Mouse (Mus musculus) midbrain, embryonic 16.5 days (tissue): Measurements from ENCODE around the gene Cdiptos. TPM values are rescaled to one million over a fixed set of nuclear protein-coding genes. Genes with fewer than 3 reads are reported as not detected.

Experiments used
- ATAC-seq: fragments of 200-750 bp; cut with Nextera tagmentation; 2 replicates; pipeline ENCODE4 v1.8.0; 2017; ENCODE audit warnings: moderate TSS enrichment
- H3K27ac ChIP-seq: fragments of 300-500 bp; sonication (generic); 2 replicates; pipeline ENCODE4 v1.5.1; 2014; ENCODE audit warnings: mild to moderate bottlenecking, low read length, mixed read lengths
- H3K27me3 ChIP-seq: fragments of 300-500 bp; sonication (generic); 2 replicates; pipeline ENCODE4 v1.6.1; 2014; ENCODE audit warnings: low read depth, low read length, mixed read lengths; ENCODE audit not compliant: control insufficient read depth, insufficient read depth
- H3K36me3 ChIP-seq: fragments of 300-500 bp; sonication (generic); 2 replicates; pipeline ENCODE4 v1.6.1; 2014; ENCODE audit warnings: mild to moderate bottlenecking, low read length, moderate library complexity, mixed read lengths; ENCODE audit not compliant: control insufficient read depth, insufficient read depth
- H3K4me1 ChIP-seq: fragments of 300-500 bp; sonication (generic); 2 replicates; pipeline ENCODE4 v1.6.1; 2014; ENCODE audit warnings: mild to moderate bottlenecking, low read length, mixed read lengths; ENCODE audit not compliant: control insufficient read depth, insufficient read depth
- H3K4me2 ChIP-seq: fragments of 300-500 bp; sonication (generic); 2 replicates; pipeline ENCODE4 v1.6.1; 2014; ENCODE audit warnings: mild to moderate bottlenecking, low read length, mixed read lengths
- H3K4me3 ChIP-seq: fragments of 300-500 bp; sonication (generic); 2 replicates; pipeline ENCODE4 v1.5.1; 2014; ENCODE audit warnings: low read depth, mild to moderate bottlenecking, low read length, moderate library complexity, mixed read lengths
- H3K9ac ChIP-seq: fragments of 300-500 bp; sonication (generic); 2 replicates; pipeline ENCODE4 v1.6.1; 2014; ENCODE audit warnings: low read depth, low read length, mixed read lengths
- H3K9me3 ChIP-seq: fragments of 300-500 bp; sonication (generic); replicated peaks from 2 replicates; pipeline ENCODE4 v1.6.1; 2014; ENCODE audit warnings: mild to moderate bottlenecking, low read length, mixed read lengths; ENCODE audit not compliant: control insufficient read depth, poor library complexity, severe bottlenecking
- WGBS: fragments of 180-500 bp; shearing (Covaris S2); extraction: QIAGEN DNeasy Blood & Tissue Kit; methylation state at CpG from one replicate; pipeline ENCODE4 v1.1.7; 2014; 5-methylcytosine and 5-hydroxymethylcytosine counted together
- polyA plus RNA-seq: library from polyadenylated mRNA; unstranded; fragments of >200 nt; fragmentation: Nextera tagmentation; extraction: Ambion mirVana; gene quantifications from 2 replicates; pipeline ENCODE4 v1.2.1, GENCODE M21; 2015

The Cdiptos gene
- polyA plus RNA-seq, result 0.69 and 0.96 TPM in 2 replicates

DNA sequence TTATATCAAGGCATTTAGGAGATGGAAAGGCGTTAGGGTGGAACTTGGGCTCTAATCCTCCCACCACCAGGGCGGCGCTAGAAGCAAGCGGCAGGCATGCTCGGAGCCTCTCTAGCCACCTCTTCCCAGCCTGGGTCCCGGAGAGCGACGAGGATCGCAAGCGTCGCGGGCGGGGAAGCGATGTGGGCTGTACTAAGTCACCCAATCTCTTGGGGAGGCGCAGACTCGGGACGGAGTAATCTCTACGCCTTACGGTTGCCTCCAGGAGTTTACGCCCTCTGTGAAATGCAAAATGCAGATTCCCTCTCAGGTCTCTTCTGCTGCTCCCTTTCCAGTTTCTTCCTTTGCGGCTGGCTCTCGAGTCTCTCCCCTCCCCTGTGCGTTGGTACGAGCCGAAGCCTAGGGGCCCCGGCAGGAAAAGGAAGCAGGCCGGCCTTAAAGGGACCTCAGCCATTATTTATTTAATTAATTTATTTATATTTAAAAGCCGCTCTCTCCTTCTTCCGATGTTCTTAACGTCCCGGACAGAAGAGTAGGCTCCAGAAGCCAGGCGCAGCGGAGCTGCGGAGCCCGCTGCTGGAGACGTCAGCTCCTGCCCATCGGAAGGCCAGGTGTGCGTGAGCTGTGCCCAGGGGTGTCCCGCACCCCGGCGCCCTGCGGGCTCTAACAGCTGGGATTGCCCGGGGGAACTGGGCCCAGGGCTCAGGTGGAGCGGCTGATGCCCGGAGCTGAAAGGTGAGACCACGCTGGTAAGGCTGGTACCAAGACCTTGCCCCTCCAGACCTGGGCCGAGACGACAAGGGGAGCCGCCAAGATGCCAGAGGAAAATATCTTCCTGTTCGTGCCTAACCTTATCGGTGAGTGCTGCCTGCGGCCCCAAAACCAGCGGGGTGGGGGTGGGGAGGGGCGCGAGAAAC is at the start of gene Cdiptos:
Gene Cdiptos, minus strand, starts transcription at position 149 of the 917 bp plus-strand sequence.
- Histone ChIP-seq H3K4me3 (peak within 1 kb of the TSS; percentile 76), H3K27me3 (no peaks in the 10 kb centered on the region), H3K36me3 (peaks cover 21% of the 10 kb centered on the region), H3K4me1 (peaks cover 10% of the 10 kb centered on the region), H3K9ac (peak within 1 kb of the TSS; percentile 95), H3K9me3 (no peaks in the 10 kb centered on the region), H3K4me2 (peak within 1 kb of the TSS; percentile 83), H3K27ac (peak within 1 kb of the TSS; percentile 96)
- peak; percentile 96 for ATAC-seq
- WGBS, result 0% methylated on average over 55 of the region's 55 CpGs

DNA sequence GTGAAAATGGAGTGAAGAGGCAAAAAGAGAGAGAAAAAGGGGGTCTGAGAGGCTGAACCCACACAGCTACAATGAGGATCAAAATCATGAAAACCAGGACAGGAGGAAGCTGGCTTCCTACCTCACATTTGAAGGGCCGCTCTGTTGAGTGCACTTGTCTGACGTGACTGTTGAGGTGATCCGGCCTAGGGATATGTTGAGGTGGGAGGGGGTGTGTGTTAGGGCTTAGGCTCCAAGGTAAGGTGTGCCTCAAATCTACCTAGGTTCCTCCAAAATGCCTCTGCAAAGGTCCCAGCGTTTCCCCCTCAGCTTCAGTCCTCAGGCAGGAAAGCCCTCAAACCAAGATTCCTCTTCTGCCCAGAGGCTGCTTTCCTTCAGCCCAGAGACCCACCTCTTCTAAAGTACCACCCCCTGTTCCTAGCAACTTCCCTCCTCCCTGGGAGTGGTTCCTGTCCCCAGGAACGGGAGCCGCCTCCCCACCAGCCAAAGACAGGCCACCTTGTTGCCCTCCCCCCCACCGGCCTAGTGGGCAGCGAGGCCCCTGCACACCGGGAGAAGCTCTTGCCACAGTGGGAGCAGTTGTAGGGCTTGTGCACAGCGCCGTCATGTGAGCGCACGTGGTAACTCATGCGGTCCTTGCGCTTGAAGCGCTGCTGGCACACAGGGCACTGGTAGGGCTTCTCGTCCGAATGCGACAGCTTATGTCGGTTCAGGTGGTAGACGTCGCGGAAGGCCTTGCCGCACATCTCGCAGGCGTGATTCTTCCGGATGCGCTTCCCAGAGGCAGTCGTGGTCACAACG is 49.1 kb upstream of the Cdiptos start:
- under 1% methylated on average over 30 of the region's 30 CpGs for WGBS
- Histone ChIP-seq H3K4me1 (peaks cover 51% of the 10 kb centered on the region), H3K27ac (peak overlapping the region; percentile 100), H3K9ac (peak overlapping the region; percentile 100), H3K27me3 (no peaks in the 10 kb centered on the region), H3K36me3 (peaks cover 10% of the 10 kb centered on the region), H3K9me3 (no peaks in the 10 kb centered on the region), H3K4me3 (peak overlapping the region; percentile 91), H3K4me2 (peak overlapping the region; percentile 97)
- peak; percentile 34; the same call in 1 of the 2 replicates for ATAC-seq

DNA sequence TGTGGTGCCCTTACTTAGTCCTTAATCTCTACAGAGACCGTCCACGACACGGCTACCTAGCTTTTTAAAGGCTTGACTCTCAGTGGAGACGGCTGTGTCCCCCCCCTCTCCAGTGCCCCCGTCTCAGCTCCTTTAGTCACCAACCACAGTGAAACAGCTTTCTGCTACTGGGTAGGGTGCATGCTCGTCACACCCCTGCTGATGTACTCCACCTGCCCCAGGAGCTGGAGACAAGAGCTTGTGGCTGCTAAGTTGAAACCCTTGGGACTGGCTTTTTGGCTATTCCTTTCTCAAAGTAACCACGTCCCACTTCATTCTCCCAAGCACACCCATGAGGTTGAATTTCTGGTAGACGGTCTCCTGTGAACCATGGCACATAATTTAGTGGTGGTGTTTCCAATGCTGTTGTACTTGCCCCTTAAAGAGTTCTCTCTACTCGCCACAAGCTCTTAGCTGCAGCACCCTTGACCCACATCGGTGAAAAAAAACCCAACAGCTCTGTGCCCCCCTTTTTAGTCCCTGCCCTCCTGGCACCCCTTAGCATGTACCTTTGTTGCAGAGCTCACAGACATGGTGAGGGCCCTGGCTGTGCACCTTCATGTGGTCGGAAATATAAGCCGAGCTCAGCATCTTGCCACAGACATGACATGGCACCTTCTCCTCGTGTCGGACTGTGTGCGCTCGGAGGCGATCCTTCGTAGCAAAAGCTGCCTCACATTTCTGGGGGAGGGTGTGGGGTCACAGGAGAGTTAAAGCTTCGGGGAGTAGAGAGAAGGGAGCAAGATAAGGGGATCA is 48.2 kb upstream of the Cdiptos start:
- H3K36me3 ChIP-seq, result peaks cover 10% of the 10 kb centered on the region

DNA sequence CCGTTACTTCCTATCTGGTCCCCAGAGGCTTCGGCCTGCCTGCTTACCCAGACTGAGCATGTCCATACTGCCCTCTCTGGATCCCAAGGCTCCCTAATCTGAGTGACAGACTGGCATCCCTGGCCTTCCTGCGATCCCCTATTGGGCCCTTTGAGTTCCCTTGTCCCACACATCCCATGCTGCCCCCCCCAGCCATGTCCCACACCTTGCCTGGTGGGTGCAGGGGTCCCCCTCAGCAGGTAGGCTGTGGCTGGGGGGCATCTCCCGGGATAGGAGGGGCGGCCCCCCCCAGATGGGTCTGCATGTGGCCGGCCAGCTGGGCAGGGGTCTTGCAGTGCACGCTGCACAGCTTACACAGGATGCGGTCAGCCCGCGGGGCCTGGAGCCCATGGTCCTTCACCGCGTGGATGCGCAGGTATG is 47.4 kb upstream of the Cdiptos start:
- no peak overlapping the region; the same call in 1 of the 2 replicates for H3K27ac ChIP-seq
- no peak for ATAC-seq
- H3K4me2 ChIP-seq, result peak overlapping the region; percentile 97
- no peaks in the 10 kb centered on the region for H3K9me3 ChIP-seq
- H3K9ac ChIP-seq, result peak overlapping the region; percentile 44
- H3K27me3 ChIP-seq, result no peaks in the 10 kb centered on the region
- peak overlapping the region; percentile 91; the same call in 1 of the 2 replicates for H3K4me3 ChIP-seq
- WGBS, result 66% methylated on average over 11 of the region's 13 CpGs
- H3K4me1 ChIP-seq, result peaks cover 66% of the 10 kb centered on the region
- peaks cover 10% of the 10 kb centered on the region for H3K36me3 ChIP-seq

More for the DNA sequence above, 48.2 kb upstream of the Cdiptos start:
- 13% methylated on average over 19 of the region's 19 CpGs for WGBS
- Histone ChIP-seq H3K9me3 (no peaks in the 10 kb centered on the region), H3K4me3 (peak overlapping the region; percentile 91), H3K4me1 (peaks cover 60% of the 10 kb centered on the region), H3K4me2 (peak overlapping the region; percentile 97), H3K9ac (peak overlapping the region; percentile 100), H3K27ac (peak overlapping the region; percentile 100), H3K27me3 (no peaks in the 10 kb centered on the region)
- no peak for ATAC-seq

DNA sequence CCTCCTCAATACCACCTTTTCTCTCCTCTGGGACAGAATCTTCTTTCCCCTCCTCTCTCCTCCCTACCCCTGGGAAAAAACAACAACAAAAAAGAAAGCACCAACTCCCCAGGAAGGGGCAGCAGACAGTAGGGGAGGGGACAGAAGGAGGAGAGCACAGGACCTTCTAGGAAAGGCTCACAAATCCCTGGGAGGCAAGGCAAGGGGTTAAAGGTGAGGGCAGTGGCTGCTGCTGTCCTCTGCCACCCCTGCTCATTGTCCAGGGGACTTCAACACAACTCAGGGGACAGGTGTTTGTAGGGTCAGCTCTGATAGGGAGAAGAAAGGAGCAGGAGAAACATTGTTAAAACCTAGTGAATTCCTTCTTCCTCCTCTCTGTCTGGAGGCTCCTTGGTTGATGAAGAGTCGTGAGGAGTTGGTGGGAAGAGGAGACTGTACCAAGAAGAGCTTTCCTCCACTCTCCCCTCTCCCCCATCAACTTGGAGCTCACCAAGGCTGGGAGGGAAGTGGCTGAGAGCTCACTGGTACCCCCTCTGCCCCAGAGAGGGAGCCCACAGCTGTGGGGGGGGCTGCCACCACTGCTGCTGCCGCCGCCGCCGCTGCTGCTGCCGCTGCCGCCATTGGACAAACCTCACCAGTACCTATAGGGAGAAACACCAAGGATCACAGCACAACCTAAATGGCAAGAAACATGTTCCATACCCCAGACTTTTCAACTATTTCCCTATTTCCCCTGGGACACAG is 46.8 kb upstream of the Cdiptos start:
- peaks cover 65% of the 10 kb centered on the region for H3K4me1 ChIP-seq
- H3K4me3 ChIP-seq, result no peak overlapping the region
- 92% methylated on average over 6 of the region's 7 CpGs for WGBS
- no peak for ATAC-seq
- no peaks in the 10 kb centered on the region for H3K27me3 ChIP-seq
- H3K9me3 ChIP-seq, result no peaks in the 10 kb centered on the region
- peak overlapping the region; percentile 97 for H3K4me2 ChIP-seq
- peaks cover 10% of the 10 kb centered on the region for H3K36me3 ChIP-seq
- H3K27ac ChIP-seq, result no peak overlapping the region; the same call in 1 of the 2 replicates
- H3K9ac ChIP-seq, result no peak overlapping the region; the same call in 1 of the 2 replicates

DNA sequence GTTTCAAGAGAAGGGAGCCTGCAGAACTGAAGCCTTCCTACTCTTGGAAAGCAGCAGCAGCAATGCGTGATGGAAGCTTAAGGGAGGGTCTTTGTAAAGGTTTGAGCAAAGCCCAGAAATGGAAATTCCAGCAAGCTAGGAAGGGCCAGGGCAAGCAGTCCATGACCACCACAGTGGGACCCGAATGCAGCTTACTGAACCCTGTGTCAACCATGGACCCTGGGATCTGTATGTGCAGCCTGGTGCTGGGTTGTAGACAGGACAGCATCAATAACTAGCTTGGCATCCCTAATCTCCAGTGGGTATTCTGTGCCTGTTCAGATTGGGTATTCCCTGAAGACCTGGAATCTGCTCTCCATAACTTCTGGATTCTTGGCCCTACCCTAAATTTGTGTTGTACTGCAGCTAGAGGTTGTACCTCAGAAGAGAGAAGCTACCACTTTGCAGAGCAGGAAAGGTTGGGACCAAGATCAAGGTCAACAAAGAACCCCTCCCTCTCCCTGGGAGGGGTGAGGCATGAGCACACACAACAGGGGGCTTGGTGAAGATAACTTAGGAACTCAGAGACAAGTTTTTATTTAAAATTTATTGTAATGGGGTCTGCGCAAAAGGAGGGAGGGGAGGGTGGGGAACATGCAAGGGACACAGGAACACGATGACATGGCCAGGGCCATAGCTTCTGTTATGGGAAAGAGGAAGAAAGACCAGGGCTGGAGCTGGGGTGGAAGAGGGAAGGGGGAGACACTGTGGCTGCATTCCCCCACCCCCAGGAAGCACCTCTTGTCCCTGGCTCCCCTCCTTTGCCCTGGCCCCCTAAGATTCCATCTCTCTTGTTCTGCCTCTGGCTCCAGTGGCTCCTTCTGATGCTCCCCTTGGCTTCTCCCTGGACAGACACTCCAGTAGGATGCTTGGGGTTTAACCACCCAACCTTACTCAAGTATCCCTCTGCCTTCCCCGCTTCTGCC is 45.9 kb upstream of the Cdiptos start:
- WGBS, result 44% methylated on average over 5 of the region's 5 CpGs
- H3K36me3 ChIP-seq, result peaks cover 10% of the 10 kb centered on the region
- no peaks in the 10 kb centered on the region for H3K9me3 ChIP-seq
- peaks cover 69% of the 10 kb centered on the region for H3K4me1 ChIP-seq
- no peak for ATAC-seq
- peak overlapping the region; percentile 87 for H3K4me2 ChIP-seq
- H3K27ac ChIP-seq, result peak overlapping the region; percentile 89
- no peaks in the 10 kb centered on the region for H3K27me3 ChIP-seq
- peak overlapping the region; percentile 84 for H3K9ac ChIP-seq
- H3K4me3 ChIP-seq, result peak overlapping the region; percentile 53

DNA sequence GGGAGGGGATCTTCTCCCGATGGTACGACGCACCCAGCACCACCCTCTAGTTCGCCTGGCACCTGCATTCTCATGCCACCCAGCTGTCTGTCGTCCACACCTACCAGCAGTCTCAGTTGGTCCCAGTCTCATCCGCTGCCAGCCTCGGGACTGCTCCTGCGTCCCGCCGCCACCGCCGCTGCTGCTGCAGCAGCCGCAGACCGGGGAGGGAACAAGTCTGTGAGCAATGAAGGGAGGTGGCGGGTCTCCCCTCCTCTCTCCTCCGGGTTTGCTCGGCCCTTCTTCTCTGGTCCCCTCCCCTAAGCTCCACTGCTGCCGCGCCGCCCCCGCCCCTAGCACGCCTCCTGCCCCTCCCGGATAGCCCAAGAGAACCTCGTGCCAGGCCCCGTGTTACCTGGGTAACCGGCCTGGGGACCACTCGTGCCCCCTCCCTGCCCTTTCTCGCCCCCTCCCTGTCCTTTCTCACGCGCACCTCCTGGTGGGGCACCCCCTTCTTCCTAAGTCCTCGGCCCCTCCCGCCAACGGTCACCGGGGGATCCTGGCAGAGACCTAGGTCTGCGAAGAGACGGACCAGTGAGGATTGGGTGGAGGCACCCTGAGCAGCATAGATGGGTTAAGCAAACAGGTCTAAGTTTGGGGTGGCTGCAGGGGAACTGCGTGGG is 45.1 kb upstream of the Cdiptos start, which contains the start of the genes Gm42742 and Prrt2:
Gene Gm42742, minus strand, starts transcription at position 197 of the 662 bp plus-strand sequence.
Gene Prrt2, minus strand, starts transcription at position 311 of the 662 bp plus-strand sequence.
- Histone ChIP-seq H3K27me3 (no peaks in the 10 kb centered on the region), H3K4me2 (peak within 1 kb of the TSS; percentile 87), H3K27ac (peak within 1 kb of the TSS; percentile 89), H3K9me3 (no peaks in the 10 kb centered on the region), H3K4me3 (peak within 1 kb of the TSS; percentile 53), H3K4me1 (peaks cover 70% of the 10 kb centered on the region), H3K9ac (peak within 1 kb of the TSS; percentile 84), H3K36me3 (peaks cover 10% of the 10 kb centered on the region)
- under 1% methylated on average over 32 of the region's 37 CpGs for WGBS
- peak; percentile 7; the same call in 1 of the 2 replicates for ATAC-seq
